Mouse (Mus musculus): Measurements from ENCODE around the gene Kif27. TPM values are rescaled to one million over a fixed set of nuclear protein-coding genes. Genes with fewer than 3 reads are reported as not detected.
"Not testable (repeated sequence)": the region's sequence is repeated elsewhere in the genome, so short reads cannot be mapped to it uniquely, and the experiment has no call there.

Gene Kif27
- polyA plus RNA-seq, 1 experiment: 0.32 TPM

DNA sequence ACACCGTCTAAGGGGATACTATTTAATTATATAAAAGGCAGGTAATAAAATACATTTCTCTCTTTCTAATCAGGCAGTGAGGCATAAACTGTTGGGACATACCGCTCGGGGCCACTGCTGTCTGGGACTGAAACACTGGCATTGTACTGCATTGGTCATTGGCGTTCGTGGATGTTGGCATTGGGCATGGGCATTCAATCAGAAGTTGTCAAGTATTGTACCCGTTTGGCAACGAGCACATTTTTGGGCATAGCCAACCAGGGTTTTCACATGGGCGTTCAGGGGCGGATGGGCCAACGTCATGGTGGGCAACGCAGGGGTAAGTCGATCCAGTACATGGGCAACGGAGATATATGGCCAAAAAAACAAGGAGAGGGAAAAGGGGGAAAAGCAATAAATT, 38.7 kb upstream of the Kif27 start:
- H3K4me1 ChIP-seq (ENCODE audit: control insufficient read depth, insufficient read depth, insufficient read length, low read length): no peaks in the 10 kb centered on the region; the same call in 1 of the 2 replicates
- H3K27me3 ChIP-seq (ENCODE audit: control insufficient read depth, insufficient read depth, low read length): no peaks in the 10 kb centered on the region
- TF ChIP-seq CTCF (IDR thresholded peaks at IDR 0.05; ENCODE audit: extremely low read depth, insufficient read length, insufficient replicate concordance, low read depth, low read length) (no peak), POLR2A (IDR thresholded peaks at IDR 0.05; ENCODE audit: low read depth, low read length) (no peak)
- no peak overlapping the region for H3K4me3 ChIP-seq (ENCODE audit: low read depth, low read length)
- H3K36me3 ChIP-seq (ENCODE audit: control insufficient read depth, insufficient read depth, low read length): peaks cover 48% of the 10 kb centered on the region
- 81% methylated on average over 13 of the region's 13 CpGs for WGBS
- H3K27ac ChIP-seq (ENCODE audit: insufficient read depth, low read depth, low read length): no peak overlapping the region

DNA sequence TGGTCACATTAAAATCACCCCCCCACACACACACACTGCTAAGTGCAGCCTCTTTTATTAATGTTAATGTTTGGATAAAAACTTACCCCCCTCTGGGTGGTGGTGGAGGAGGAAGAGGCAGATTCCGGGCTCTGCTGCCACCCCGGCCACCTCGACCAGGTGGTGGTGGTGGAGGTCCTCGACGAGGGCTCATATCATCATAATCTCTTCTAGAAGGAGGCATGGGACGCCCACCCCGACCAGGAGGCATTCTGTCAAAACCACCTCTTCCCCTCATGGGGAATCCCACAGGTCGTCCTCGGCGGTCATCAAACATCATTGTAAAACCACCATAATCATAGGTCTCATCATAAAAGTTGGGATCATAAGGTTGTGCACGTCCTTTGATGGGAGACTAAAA, 35.5 kb upstream of the Kif27 start:
- H3K4me1 ChIP-seq (ENCODE audit: control insufficient read depth, insufficient read depth, insufficient read length, low read length); H3K27me3 ChIP-seq (ENCODE audit: control insufficient read depth, insufficient read depth, low read length); H3K4me3 ChIP-seq (ENCODE audit: low read depth, low read length); H3K27ac ChIP-seq (ENCODE audit: insufficient read depth, low read depth, low read length): not testable (repeated sequence)
- 75% methylated on average over 11 of the region's 11 CpGs for WGBS
- peaks cover 59% of the 10 kb centered on the region for H3K36me3 ChIP-seq (ENCODE audit: control insufficient read depth, insufficient read depth, low read length)

DNA sequence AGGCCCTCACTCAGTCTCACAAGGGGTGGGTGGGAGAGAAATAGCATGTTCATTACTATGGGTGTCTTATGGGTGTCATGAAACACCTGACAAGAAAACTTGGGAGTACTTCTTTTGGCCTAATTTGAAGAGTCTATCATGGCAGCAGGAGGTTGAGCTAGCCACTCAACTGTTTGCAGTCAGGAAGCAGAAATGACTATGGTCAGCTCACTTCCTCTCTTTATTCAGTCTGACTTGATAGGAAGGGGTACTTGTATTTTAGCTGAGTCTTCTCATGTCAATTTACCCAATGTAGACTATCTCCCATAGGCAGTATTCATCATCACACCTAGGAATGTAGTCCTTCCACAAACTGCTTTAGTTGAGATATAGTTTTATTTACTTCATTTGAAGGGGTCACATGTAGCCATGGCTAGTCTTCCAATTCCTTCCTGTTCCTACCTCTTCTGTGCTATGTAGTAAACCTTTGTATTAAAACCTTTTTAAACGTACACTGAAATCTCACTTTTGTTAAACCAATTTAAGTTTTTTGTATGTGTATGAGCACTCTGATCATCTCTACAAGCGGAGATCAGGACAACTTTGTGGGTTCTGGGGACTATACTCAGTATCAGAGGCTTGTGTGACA, 30.5 kb upstream of the Kif27 start:
- Histone ChIP-seq H3K27ac (ENCODE audit: insufficient read depth, low read depth, low read length) (no peak overlapping the region), H3K36me3 (ENCODE audit: control insufficient read depth, insufficient read depth, low read length) (peaks cover 26% of the 10 kb centered on the region), H3K4me1 (ENCODE audit: control insufficient read depth, insufficient read depth, insufficient read length, low read length) (peaks cover 6% of the 10 kb centered on the region), H3K4me3 (ENCODE audit: low read depth, low read length) (no peak overlapping the region), H3K27me3 (ENCODE audit: control insufficient read depth, insufficient read depth, low read length) (no peaks in the 10 kb centered on the region)
- no peak for TF ChIP-seq CTCF (IDR thresholded peaks at IDR 0.05; ENCODE audit: extremely low read depth, insufficient read length, insufficient replicate concordance, low read depth, low read length)
- no peak for TF ChIP-seq POLR2A (IDR thresholded peaks at IDR 0.05; ENCODE audit: low read depth, low read length)
- WGBS: 77% methylated on average over 2 of the region's 2 CpGs

DNA sequence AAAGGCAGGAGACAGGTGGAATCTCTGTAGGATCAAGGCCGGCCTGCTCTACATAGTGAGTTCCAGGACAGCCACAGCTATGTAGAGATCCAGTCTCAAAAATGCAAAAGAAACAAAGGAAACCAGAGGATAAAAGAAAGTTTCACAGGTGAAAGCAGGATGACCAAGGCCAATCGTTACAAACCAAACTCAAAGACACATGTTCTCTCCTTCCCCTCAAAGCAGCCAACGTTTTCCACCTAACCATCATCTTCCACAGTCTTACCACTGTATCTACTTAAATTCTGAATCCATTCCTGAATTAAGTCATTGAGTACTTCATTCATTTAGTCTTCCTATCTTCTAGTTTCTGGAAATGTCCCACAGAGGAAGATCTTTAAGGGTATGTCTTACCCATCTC, 29.5 kb upstream of the Kif27 start:
- H3K4me1 ChIP-seq (ENCODE audit: control insufficient read depth, insufficient read depth, insufficient read length, low read length): peaks cover 6% of the 10 kb centered on the region
- H3K4me3 ChIP-seq (ENCODE audit: low read depth, low read length): no peak overlapping the region
- no peak overlapping the region for H3K27ac ChIP-seq (ENCODE audit: insufficient read depth, low read depth, low read length)
- H3K36me3 ChIP-seq (ENCODE audit: control insufficient read depth, insufficient read depth, low read length): peaks cover 17% of the 10 kb centered on the region
- 29% methylated on average over 3 of the region's 3 CpGs for WGBS
- H3K27me3 ChIP-seq (ENCODE audit: control insufficient read depth, insufficient read depth, low read length): no peaks in the 10 kb centered on the region
- TF ChIP-seq POLR2A (IDR thresholded peaks at IDR 0.05; ENCODE audit: low read depth, low read length) (no peak), CTCF (IDR thresholded peaks at IDR 0.05; ENCODE audit: extremely low read depth, insufficient read length, insufficient replicate concordance, low read depth, low read length) (no peak)

DNA sequence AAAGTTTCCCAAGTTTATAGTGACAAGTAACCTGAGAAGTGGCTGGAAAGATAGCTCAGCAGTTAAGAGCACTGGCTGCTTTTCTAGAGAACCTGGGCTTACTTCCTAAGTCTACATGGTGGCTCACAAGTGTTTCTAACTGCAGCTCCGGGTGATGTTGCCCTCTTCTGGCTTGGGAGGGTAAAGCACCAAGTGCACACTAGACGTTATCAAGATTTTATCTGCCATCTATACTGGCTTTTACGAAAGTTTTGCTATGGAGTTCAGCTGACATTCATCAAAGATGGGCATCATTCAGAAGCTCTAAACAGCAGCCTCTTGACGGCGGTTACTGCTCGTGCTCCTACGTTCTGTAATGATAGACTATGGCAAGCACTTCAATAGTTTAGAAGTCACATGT, 29.0 kb upstream of the Kif27 start:
- Histone ChIP-seq H3K27ac (ENCODE audit: insufficient read depth, low read depth, low read length) (no peak overlapping the region), H3K4me3 (ENCODE audit: low read depth, low read length) (no peak overlapping the region), H3K4me1 (ENCODE audit: control insufficient read depth, insufficient read depth, insufficient read length, low read length) (peaks cover 6% of the 10 kb centered on the region), H3K27me3 (ENCODE audit: control insufficient read depth, insufficient read depth, low read length) (no peaks in the 10 kb centered on the region), H3K36me3 (ENCODE audit: control insufficient read depth, insufficient read depth, low read length) (peaks cover 15% of the 10 kb centered on the region)
- no peak for TF ChIP-seq POLR2A (IDR thresholded peaks at IDR 0.05; ENCODE audit: low read depth, low read length)
- peak; percentile 57; the same call in 1 of the 2 replicates for TF ChIP-seq CTCF (IDR thresholded peaks at IDR 0.05; ENCODE audit: extremely low read depth, insufficient read length, insufficient replicate concordance, low read depth, low read length)
- WGBS: 6% methylated on average over 7 of the region's 7 CpGs

DNA sequence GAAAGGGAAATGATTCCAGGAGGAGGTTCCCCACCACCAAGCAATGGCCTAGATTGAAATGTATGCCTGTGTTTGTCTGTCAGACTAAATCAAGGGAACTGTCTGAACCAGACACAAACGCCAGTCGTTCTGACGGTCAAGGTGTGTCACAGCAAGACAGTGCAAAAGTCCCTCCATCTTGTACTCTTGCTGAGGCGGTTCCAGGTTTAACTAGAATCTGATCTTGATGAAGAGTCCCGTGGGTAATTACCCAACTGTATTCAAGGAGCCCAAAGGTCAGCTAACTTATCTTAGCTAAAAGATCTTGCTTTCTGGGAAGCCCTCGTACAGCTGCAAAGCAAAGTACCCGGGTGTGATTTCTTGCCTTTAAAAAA, 26.6 kb upstream of the Kif27 start:
- Histone ChIP-seq H3K27ac (ENCODE audit: insufficient read depth, low read depth, low read length) (peak overlapping the region; percentile 97), H3K4me1 (ENCODE audit: control insufficient read depth, insufficient read depth, insufficient read length, low read length) (peaks cover 6% of the 10 kb centered on the region), H3K36me3 (ENCODE audit: control insufficient read depth, insufficient read depth, low read length) (peaks cover 26% of the 10 kb centered on the region), H3K4me3 (ENCODE audit: low read depth, low read length) (peak overlapping the region; percentile 76), H3K27me3 (ENCODE audit: control insufficient read depth, insufficient read depth, low read length) (no peaks in the 10 kb centered on the region)
- no peak for TF ChIP-seq POLR2A (IDR thresholded peaks at IDR 0.05; ENCODE audit: low read depth, low read length)
- no peak for TF ChIP-seq CTCF (IDR thresholded peaks at IDR 0.05; ENCODE audit: extremely low read depth, insufficient read length, insufficient replicate concordance, low read depth, low read length)
- WGBS: 25% methylated on average over 7 of the region's 7 CpGs

DNA sequence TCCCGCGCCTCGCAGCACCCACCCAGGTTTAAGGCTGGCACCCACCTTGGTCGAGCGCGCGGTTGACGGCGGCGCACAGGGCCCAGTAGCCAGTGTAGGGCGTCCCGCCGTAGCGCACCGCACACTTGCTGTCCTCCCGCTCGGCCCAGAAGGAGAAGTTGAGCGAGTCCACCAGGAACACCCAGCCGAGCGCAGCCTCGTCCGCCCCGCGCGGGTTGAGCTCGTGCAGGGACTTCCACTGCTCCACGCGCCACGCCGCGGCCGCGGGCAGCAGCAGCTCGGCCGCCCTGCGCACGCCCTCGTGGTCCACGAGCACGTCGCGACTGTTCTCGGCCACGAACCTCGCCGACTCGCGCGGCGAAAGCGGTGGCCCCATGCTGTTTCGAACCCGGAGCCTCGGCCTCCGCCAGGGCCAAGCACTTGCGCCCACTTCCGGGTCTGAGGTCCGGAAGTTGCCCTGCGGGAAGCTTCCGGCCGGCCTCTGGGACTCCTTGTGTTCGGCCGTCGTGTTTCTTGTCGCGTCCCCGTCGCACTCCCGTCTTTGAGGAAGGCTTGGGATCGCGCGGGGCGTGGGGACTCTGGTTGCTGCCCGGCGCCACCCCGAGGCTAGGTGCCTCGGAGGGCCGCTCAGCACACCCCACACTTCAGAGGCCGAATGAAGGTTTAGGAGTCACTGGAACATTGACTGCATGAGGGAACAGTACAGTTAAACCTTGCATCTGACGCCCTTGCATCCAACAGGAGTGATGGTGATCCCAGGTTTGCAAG, 26.0 kb upstream of the Kif27 start, which contains the start of gene 2210016F16Rik:
Gene 2210016F16Rik (minus strand): TSS at position 447 of the 768 bp plus-strand sequence.
- under 1% methylated on average over 80 of the region's 80 CpGs for WGBS
- H3K4me3 ChIP-seq (ENCODE audit: low read depth, low read length): peak within 1 kb of the TSS; percentile 76
- no peak for TF ChIP-seq CTCF (IDR thresholded peaks at IDR 0.05; ENCODE audit: extremely low read depth, insufficient read length, insufficient replicate concordance, low read depth, low read length)
- TF ChIP-seq POLR2A (IDR thresholded peaks at IDR 0.05; ENCODE audit: low read depth, low read length): peak; percentile 68
- peak within 1 kb of the TSS; percentile 97 for H3K27ac ChIP-seq (ENCODE audit: insufficient read depth, low read depth, low read length)
- peaks cover 27% of the 10 kb centered on the region for H3K36me3 ChIP-seq (ENCODE audit: control insufficient read depth, insufficient read depth, low read length)
- H3K27me3 ChIP-seq (ENCODE audit: control insufficient read depth, insufficient read depth, low read length): no peaks in the 10 kb centered on the region
- peaks cover 6% of the 10 kb centered on the region for H3K4me1 ChIP-seq (ENCODE audit: control insufficient read depth, insufficient read depth, insufficient read length, low read length)
